Mouse (Mus musculus) heart, embryonic 10.5 days (tissue): Measurements from ENCODE around the gene Snx9. TPM values are rescaled to one million over a fixed set of nuclear protein-coding genes. Genes with fewer than 3 reads are reported as not detected.

Source experiments
- DNase-seq: peaks from one replicate; pipeline ENCODE4 v3.0.0-alpha.2; 2017; ENCODE audit warnings: low spot score
- H3K27ac ChIP-seq: fragments of 300-500 bp; sonication (generic); 2 replicates; pipeline ENCODE4 v1.5.1; 2016; ENCODE audit warnings: mild to moderate bottlenecking
- H3K27me3 ChIP-seq: fragments of 300-500 bp; sonication (generic); 2 replicates; pipeline ENCODE4 v1.6.1; 2016; ENCODE audit warnings: mild to moderate bottlenecking; ENCODE audit not compliant: poor library complexity, insufficient read depth, severe bottlenecking
- H3K36me3 ChIP-seq: fragments of 300-500 bp; sonication (generic); 2 replicates; pipeline ENCODE4 v1.6.1; 2016; ENCODE audit warnings: mild to moderate bottlenecking, moderate library complexity
- H3K4me1 ChIP-seq: fragments of 300-500 bp; sonication (generic); 2 replicates; pipeline ENCODE4 v1.6.1; 2016; ENCODE audit warnings: mild to moderate bottlenecking
- H3K4me3 ChIP-seq: fragments of 300-500 bp; sonication (generic); 2 replicates; pipeline ENCODE4 v1.5.1; 2016; ENCODE audit warnings: mild to moderate bottlenecking, moderate library complexity
- H3K9me3 ChIP-seq: fragments of 300-500 bp; sonication (generic); 2 replicates; pipeline ENCODE4 v1.6.1; 2016; ENCODE audit warnings: mild to moderate bottlenecking, moderate library complexity
- WGBS: fragments of 180-500 bp; shearing (Covaris S2); methylation state at CpG from one replicate; pipeline ENCODE4 v1.1.7; 2016; 5-methylcytosine and 5-hydroxymethylcytosine counted together
- polyA plus RNA-seq: library from polyadenylated mRNA; unstranded; fragments of >200 nt; fragmentation: Nextera tagmentation; extraction: Ambion mirVana; gene quantifications from 2 replicates; pipeline ENCODE4 v1.2.1, GENCODE M21; 2016

The Snx9 gene
- polyA plus RNA-seq, 1 experiment from 2014 or later, result 26.5 TPM

GRCm38 (mm10) chr17:5817871-5818270, 23.3 kb upstream of the Snx9 start:
- Histone ChIP-seq H3K36me3 (no peaks in the 10 kb centered on the region), H3K9me3 (no peaks in the 10 kb centered on the region), H3K27me3 (no peaks in the 10 kb centered on the region), H3K4me3 (no peak overlapping the region), H3K4me1 (peaks cover 22% of the 10 kb centered on the region; the same call in 1 of the 2 replicates), H3K27ac (no peak overlapping the region)
- no peak for DNase-seq
- 90% methylated on average over 2 of the region's 2 CpGs for whole genome bisulfite sequencing

- 69% methylated on average over 6 of the region's 6 CpGs for WGBS
These were observed 22.0 kb upstream of the Snx9 start for GRCm38 (mm10) chr17:5819105-5819504.

GRCm38 (mm10) chr17:5819799-5820201, 21.3 kb upstream of the Snx9 start:
- Histone ChIP-seq H3K9me3 (no peaks in the 10 kb centered on the region), H3K4me1 (peaks cover 15% of the 10 kb centered on the region; the same call in 1 of the 2 replicates), H3K27me3 (no peaks in the 10 kb centered on the region), H3K36me3 (no peaks in the 10 kb centered on the region), H3K4me3 (no peak overlapping the region), H3K27ac (no peak overlapping the region)
- 61% methylated on average over 9 of the region's 9 CpGs for WGBS
- DNase-seq, result no peak

More at GRCm38 (mm10) chr17:5819105-5819504, 22.0 kb upstream of the Snx9 start:
- Histone ChIP-seq H3K27me3 (no peaks in the 10 kb centered on the region), H3K27ac (no peak overlapping the region; the same call in 1 of the 2 replicates), H3K36me3 (no peaks in the 10 kb centered on the region), H3K4me3 (no peak overlapping the region), H3K4me1 (peaks cover 19% of the 10 kb centered on the region; the same call in 1 of the 2 replicates), H3K9me3 (no peaks in the 10 kb centered on the region)
- no peak for DNase-seq

- no peak overlapping the region for H3K27ac ChIP-seq
- 72% methylated on average over 2 of the region's 2 CpGs for WGBS
- no peak for DNase-seq
- H3K36me3 ChIP-seq, result no peaks in the 10 kb centered on the region
- no peaks in the 10 kb centered on the region for H3K9me3 ChIP-seq
- H3K27me3 ChIP-seq, result no peaks in the 10 kb centered on the region
- H3K4me3 ChIP-seq, result no peak overlapping the region
- H3K4me1 ChIP-seq, result peaks cover 15% of the 10 kb centered on the region; the same call in 1 of the 2 replicates
These were observed 18.6 kb upstream of the Snx9 start for GRCm38 (mm10) chr17:5822541-5822940.

- H3K4me1 ChIP-seq, result peaks cover 16% of the 10 kb centered on the region
- 77% methylated on average over 11 of the region's 11 CpGs for WGBS
- H3K27me3 ChIP-seq, result no peaks in the 10 kb centered on the region
These were observed 18.1 kb upstream of the Snx9 start for GRCm38 (mm10) chr17:5823032-5823431.

GRCm38 (mm10) chr17:5827836-5828582, 13.1 kb upstream of the Snx9 start:
- Histone ChIP-seq H3K27me3 (no peaks in the 10 kb centered on the region), H3K4me1 (peaks cover 31% of the 10 kb centered on the region), H3K27ac (peak overlapping the region; percentile 67), H3K4me3 (peak overlapping the region; percentile 40), H3K9me3 (no peaks in the 10 kb centered on the region), H3K36me3 (no peaks in the 10 kb centered on the region)
- WGBS, result 10% methylated on average over 14 of the region's 15 CpGs
- peak; percentile 93 for DNase-seq

More at GRCm38 (mm10) chr17:5823032-5823431, 18.1 kb upstream of the Snx9 start:
- Histone ChIP-seq H3K27ac (no peak overlapping the region), H3K4me3 (no peak overlapping the region), H3K36me3 (no peaks in the 10 kb centered on the region), H3K9me3 (no peaks in the 10 kb centered on the region)
- no peak for DNase-seq

- peaks cover 30% of the 10 kb centered on the region for H3K4me1 ChIP-seq
- no peaks in the 10 kb centered on the region for H3K36me3 ChIP-seq
- 7% methylated on average over 3 of the region's 3 CpGs for WGBS
- H3K27me3 ChIP-seq, result no peaks in the 10 kb centered on the region
- peak overlapping the region; percentile 40 for H3K4me3 ChIP-seq
- no peaks in the 10 kb centered on the region for H3K9me3 ChIP-seq
- no peak for DNase-seq
- peak overlapping the region; percentile 67 for H3K27ac ChIP-seq
These were observed 12.6 kb upstream of the Snx9 start for GRCm38 (mm10) chr17:5828583-5828836.

- H3K27me3 ChIP-seq, result no peaks in the 10 kb centered on the region
- H3K36me3 ChIP-seq, result no peaks in the 10 kb centered on the region
- WGBS, result 19% methylated on average over 3 of the region's 3 CpGs
- no peaks in the 10 kb centered on the region for H3K9me3 ChIP-seq
- DNase-seq, result peak; percentile 79
- peaks cover 30% of the 10 kb centered on the region for H3K4me1 ChIP-seq
- no peak overlapping the region; the same call in 1 of the 2 replicates for H3K4me3 ChIP-seq
- peak overlapping the region; percentile 67; the same call in 1 of the 2 replicates for H3K27ac ChIP-seq
These were observed 12.2 kb upstream of the Snx9 start for GRCm38 (mm10) chr17:5828944-5829343.

- peak overlapping the region; percentile 1; the same call in 1 of the 2 replicates for H3K27ac ChIP-seq
- no peaks in the 10 kb centered on the region for H3K9me3 ChIP-seq
- no peaks in the 10 kb centered on the region for H3K36me3 ChIP-seq
- no peak overlapping the region for H3K4me3 ChIP-seq
- no peak for DNase-seq
- 62% methylated on average over 3 of the region's 3 CpGs for WGBS
- H3K4me1 ChIP-seq, result peaks cover 30% of the 10 kb centered on the region
- H3K27me3 ChIP-seq, result no peaks in the 10 kb centered on the region
These were observed 11.2 kb upstream of the Snx9 start for GRCm38 (mm10) chr17:5829930-5830329.

GRCm38 (mm10) chr17:5830382-5830781, 10.7 kb upstream of the Snx9 start:
- WGBS, result 94% methylated on average over 2 of the region's 2 CpGs
- DNase-seq, result no peak
- Histone ChIP-seq H3K4me3 (no peak overlapping the region), H3K27me3 (no peaks in the 10 kb centered on the region), H3K27ac (no peak overlapping the region), H3K36me3 (no peaks in the 10 kb centered on the region), H3K4me1 (peaks cover 33% of the 10 kb centered on the region), H3K9me3 (no peaks in the 10 kb centered on the region)

GRCm38 (mm10) chr17:5830832-5831231, 10.3 kb upstream of the Snx9 start:
- no peak for DNase-seq
- no peaks in the 10 kb centered on the region for H3K36me3 ChIP-seq
- 89% methylated on average over 5 of the region's 5 CpGs for WGBS
- H3K9me3 ChIP-seq, result no peaks in the 10 kb centered on the region
- no peaks in the 10 kb centered on the region for H3K27me3 ChIP-seq
- H3K4me1 ChIP-seq, result peaks cover 33% of the 10 kb centered on the region
- H3K4me3 ChIP-seq, result no peak overlapping the region
- H3K27ac ChIP-seq, result no peak overlapping the region

- H3K4me1 ChIP-seq, result peaks cover 33% of the 10 kb centered on the region
- no peak overlapping the region for H3K27ac ChIP-seq
- no peaks in the 10 kb centered on the region for H3K27me3 ChIP-seq
- WGBS, result 74% methylated on average over 1 of the region's 1 CpGs
- H3K9me3 ChIP-seq, result no peaks in the 10 kb centered on the region
- no peak for DNase-seq
- no peak overlapping the region for H3K4me3 ChIP-seq
- no peaks in the 10 kb centered on the region for H3K36me3 ChIP-seq
These were observed 9.8 kb upstream of the Snx9 start for GRCm38 (mm10) chr17:5831257-5831806.

- no peaks in the 10 kb centered on the region for H3K36me3 ChIP-seq
- H3K27ac ChIP-seq, result no peak overlapping the region
- no peak overlapping the region for H3K4me3 ChIP-seq
- WGBS, result 85% methylated on average over 3 of the region's 3 CpGs
- no peak for DNase-seq
- H3K27me3 ChIP-seq, result no peaks in the 10 kb centered on the region
- H3K4me1 ChIP-seq, result peaks cover 22% of the 10 kb centered on the region
- no peaks in the 10 kb centered on the region for H3K9me3 ChIP-seq
These were observed 7.0 kb upstream of the Snx9 start for GRCm38 (mm10) chr17:5834166-5834565.
